Mouse (Mus musculus) brain, embryonic 14.5 days (tissue): ENCODE results near the gene Cux2. TPM values are rescaled to one million over a fixed set of nuclear protein-coding genes. Genes with fewer than 3 reads are reported as not detected.

Experiments
- DNase-seq: peaks from one replicate; pipeline ENCODE4 v3.0.0-alpha.2; 2011; ENCODE audit warnings: low read depth
- CTCF ChIP-seq: fragments of 200-500 bp; IDR thresholded peaks from 2 replicates; pipeline ENCODE4 v1.5.1; 2012; ENCODE audit warnings: inconsistent platforms, mild to moderate bottlenecking, moderate library complexity, borderline replicate concordance; ENCODE audit not compliant: insufficient read depth, insufficient read length; ENCODE audit errors: extremely low read depth
- POLR2A ChIP-seq: fragments of 200-500 bp; IDR thresholded peaks from 2 replicates; pipeline ENCODE4 v1.6.1; 2012; ENCODE audit warnings: mild to moderate bottlenecking, inconsistent platforms, borderline replicate concordance; ENCODE audit not compliant: poor library complexity, insufficient read depth, insufficient read length, severe bottlenecking; ENCODE audit errors: extremely low read depth
- polyA plus RNA-seq: library from polyadenylated mRNA; depleted of rRNA; stranded (reverse); fragments of >200 nt; gene quantifications from 2 replicates; pipeline ENCODE4 v1.2.3, GENCODE M21; 2012

Gene Cux2
- polyA plus RNA-seq, 1 experiment, result 52.6 TPM

DNA sequence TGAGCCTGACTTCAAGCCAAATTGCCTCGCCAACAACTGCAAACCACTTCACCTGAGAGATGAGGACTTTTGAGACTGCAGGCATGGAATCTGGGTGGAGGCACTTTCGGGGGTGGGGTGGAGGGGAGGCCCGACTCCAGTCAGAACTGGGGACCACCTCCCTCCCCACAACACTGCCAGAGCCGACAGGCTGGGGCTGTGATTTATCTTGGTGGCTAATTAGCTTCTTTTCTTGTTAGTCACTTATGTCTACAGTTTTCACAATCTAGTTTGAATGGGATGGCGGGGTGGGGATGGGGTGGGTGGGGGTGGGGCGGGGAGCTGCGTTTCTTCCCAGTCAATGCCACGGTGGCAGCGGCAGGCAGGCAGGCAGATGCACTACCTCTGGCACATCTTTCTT, 125.5 kb downstream of the Cux2 start:
- DNase-seq, result peak; percentile 60
- TF ChIP-seq CTCF (no peak), POLR2A (no peak)

DNA sequence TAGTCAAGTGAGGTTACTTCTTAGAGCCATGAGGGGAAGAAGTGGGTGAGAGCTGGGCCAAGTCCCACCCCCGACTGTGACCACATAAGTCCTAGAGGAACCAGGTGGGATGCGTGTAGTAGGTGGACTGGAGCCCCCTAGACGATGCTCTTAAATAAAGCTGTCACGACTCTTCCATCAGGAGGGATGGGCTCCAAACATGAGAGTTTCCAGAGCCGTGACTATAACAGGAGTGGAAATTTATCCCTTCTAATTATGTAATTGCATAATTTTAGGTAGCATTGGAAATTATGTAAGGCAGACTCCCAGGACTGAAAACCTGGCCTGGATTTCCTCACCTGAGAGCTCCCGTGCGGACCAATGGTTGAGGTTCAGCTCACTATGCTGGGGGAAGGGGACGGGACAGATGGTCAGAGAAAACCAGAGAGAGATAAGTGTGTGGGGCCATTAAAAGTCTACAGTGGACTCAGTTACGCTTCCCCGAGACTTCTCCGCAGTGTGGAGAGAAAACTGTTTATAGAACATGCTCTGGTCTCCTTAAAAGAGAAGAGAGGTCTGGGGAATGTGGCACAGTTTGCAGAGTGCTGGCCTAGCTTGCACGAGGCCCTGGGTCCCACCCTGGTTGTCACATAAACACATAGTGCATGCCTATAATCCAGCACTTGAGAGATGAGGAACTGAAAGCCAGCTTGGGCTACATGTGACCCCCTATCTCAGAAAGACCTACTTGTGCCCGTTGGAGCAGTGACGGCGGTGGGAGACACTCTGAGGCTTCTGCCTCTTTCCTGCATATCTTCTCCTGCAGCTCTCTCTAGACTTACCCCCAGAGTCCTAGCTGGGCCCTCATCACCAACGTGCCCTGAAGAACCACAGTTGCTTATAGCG, 126.7 kb downstream of the Cux2 start:
- DNase-seq, result no peak
- no peak for TF ChIP-seq POLR2A
- TF ChIP-seq CTCF, result no peak

DNA sequence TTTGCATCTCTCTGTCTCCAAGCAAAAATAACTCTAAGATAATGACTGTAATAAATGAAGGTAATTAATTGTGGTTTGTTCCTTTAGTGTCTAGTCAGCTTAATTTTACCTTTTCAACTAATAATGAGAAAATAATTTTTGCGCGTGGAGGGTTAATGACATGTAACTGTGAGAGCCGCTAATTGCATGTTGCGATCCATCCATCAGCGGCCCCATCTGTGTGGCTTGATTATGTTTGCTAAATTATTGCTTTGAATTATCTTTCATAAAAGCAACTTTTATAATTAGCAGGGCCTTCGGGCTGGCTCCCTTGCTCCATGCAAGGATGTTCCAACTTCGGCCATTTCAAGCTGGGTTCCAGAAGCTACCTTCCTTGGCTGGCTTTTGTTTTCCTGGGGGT, 130.7 kb downstream of the Cux2 start:
- TF ChIP-seq POLR2A, result no peak
- TF ChIP-seq CTCF, result no peak
- peak; percentile 69 for DNase-seq

DNA sequence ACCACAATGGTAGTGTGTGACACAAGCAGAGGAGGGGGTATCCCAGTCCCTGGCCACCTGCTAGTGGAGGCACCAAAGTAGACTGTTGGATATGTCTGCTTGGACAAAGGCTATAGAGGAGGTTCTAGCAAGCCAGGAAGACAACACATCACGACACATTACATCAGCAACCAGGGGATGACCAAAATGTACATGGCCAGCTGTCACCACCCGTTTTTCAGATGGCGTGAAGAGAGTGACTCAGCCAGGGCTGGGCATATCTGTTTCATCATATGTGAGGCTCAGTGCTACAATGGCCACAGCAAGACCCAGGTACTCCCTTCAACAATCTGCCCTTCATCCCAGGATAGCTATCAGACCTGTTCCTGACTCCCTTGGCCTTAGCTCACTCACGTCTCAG, 133.1 kb downstream of the Cux2 start:
- TF ChIP-seq POLR2A (no peak), CTCF (no peak)

DNA sequence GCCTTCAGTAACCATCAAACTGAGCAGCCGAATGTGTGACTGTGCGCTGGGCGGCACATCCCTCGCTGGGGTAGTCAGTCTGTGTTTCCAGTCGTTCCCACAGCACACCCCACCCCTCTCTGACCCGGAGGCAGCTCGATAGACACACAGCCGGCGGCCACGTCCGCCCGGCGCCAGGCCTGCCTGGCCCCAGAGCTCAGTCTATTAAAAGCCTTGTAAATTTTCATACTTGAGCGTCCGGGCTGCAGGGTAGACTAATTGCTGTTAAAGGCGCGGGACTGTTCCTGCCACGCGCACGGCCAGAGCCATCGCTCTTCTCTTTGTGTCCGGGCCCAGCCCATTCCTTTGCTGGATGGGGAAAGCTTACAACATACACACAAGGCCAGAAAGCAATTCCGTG, 135.9 kb downstream of the Cux2 start:
- no peak for TF ChIP-seq POLR2A
- TF ChIP-seq CTCF, result no peak
- DNase-seq, result peak; percentile 63

More for the DNA sequence above, 133.1 kb downstream of the Cux2 start:
- no peak for DNase-seq

DNA sequence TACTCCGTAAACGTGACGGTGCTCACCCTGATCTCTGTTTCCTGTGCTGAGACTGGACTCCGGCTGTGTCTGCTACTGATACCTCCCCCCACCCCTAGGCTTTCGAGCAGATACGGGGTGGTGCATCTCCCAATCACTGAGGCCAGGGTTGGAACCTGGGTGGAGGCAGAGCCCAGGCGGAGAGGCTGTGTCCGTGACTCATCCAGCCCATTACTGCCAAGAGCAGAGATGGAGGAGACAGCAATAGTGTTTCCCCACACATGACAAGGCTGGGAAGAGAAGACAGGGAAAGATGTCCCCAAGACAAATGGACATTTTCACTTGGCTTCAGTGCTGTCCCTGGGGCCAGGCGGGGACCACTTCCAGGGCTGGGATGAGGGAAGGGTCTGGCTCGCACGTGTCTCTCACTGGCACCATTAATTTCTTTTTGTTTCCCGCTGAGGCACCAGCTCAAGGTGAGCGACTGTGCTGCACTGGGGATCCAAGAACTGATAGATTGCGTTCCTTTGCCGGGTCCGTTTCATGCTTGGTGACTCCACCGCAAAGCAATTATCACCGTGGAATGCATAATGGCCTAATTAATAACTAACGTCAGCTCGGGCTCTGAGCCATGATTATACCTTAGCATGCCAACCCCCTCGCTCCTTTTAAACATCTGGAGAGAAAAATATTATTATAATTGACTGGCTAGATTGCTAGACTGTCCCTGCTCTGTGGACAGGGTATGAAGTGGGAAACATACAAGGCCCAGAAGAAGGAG, 140.5 kb downstream of the Cux2 start:
- DNase-seq, result peak; percentile 41

DNA sequence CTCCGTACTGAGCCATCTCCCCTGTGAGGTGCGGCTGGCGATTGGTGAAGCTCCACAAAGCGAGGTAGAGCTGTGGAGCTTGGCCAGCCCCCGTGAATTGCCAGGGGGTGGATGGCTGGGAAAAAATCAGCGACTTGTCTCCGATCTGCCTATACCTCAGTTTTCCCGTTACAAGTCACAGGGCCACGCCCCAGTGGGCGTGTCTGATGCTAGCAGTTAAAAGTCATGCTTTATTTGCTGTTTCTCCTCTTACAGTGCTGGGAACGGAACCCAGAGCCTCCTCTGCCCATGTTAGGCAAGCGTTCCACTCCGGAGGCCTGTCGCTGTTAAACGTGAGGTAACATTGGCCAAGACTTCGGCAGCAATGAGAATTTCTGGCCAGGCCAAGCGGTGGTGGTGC, 144.2 kb downstream of the Cux2 start:
- no peak for TF ChIP-seq CTCF
- TF ChIP-seq POLR2A, result no peak
- DNase-seq, result no peak

More for the DNA sequence above, 140.5 kb downstream of the Cux2 start:
- TF ChIP-seq CTCF (no peak), POLR2A (no peak)

DNA sequence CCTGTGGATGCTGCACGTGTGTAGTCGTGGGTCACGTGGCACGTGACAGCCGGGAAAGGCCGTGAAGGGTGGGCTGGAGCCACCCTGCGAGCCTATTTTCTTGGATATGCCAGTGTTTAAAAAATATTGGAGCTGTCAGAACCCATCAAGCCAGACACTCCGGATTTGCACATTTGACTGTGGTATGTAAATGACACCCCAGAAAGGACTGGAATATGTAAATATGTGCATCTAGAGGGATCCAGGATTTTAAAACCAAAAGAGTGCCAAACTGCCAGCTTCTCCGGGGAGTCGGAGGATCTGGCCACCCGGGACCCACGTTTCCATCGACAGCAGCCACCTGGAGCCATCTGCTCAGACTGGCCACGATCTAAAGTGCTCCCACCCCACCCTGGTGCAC, 145.1 kb downstream of the Cux2 start:
- DNase-seq, result peak; percentile 72
- no peak for TF ChIP-seq CTCF
- TF ChIP-seq POLR2A, result no peak

DNA sequence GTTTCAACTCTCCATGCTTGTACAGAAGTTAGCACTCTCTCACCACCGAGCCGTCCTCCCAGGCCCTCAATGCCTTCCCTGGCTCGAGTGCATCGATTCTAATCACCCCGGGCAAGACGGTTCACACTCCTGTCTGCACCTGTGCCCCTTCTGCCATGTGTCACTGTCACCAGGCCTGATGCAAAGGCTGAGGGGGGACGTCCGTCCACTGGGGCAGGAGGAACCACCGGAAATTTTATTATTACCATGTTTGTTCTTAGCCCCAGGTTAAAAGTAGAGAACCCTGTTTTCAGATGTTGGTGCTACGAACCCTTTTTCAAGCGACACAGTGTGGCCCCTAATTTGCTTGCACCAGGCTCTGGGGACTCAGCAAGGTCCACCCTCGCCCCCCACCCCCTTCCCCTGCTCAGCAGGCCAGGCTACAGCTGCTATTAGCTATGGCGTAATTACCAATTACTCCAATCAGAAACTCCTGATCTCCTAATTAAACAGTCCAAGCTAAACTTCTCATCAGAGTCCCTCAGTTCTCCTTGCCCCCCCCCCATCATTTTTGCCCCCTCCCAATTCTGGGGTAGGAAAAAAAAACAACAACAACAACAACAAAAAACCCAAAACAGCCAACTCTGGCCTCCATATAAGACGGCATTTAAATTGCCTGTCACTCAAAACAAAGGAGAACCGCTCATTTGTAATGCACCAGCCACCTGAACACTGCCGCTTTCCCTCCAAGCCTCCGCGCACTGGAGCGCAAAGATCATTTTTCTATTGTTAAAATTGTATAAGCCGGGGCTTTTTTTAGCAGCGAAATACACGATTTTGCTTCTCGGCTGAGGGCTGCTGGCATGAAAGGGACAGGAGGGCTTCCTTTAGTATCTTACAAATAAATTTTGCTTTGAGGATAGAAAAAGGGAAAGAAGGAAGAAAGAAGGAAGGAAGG, 146.8 kb downstream of the Cux2 start:
- no peak for TF ChIP-seq POLR2A
- TF ChIP-seq CTCF, result no peak
- DNase-seq, result peak; percentile 82

DNA sequence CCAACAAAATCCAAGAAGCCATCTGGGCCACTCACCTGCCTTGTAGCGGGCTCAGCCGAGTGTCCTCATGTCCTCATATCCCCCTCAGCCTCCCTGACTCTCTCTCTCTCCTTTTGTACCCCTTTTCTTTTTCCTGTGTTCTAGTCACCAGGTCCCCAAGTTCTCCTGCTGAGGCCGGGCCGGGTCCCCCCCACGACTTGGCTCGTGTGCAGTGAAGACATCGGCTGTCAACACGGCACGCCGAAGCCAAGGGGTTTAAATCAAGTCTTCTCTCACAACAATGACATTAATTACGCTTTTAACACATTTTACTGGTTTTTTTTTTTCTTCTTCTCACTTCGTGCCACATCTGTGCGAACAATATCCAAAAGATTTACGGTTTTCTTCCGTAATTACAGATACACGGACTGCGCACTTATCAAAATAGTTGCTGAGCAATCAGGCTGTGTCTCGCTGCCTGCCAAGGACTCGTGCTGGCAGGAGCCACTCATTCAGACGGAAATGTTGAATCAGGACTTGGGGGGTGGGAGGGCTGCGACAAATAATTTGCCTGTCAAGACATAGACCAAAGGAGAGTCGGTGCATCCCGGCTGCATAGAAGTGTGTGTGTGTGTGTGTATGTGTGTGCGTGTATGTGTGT, 154.7 kb downstream of the Cux2 start:
- DNase-seq, result peak; percentile 92
- TF ChIP-seq POLR2A, result no peak
- TF ChIP-seq CTCF, result no peak
